Mouse (Mus musculus) gastrocnemius, postnatal 10 days (tissue): ENCODE measurements at regions not wholly inside any gene's neighbourhood (a gene's known extent, or its start where the extent isn't known, plus 50 kb on each side); places are given as distances from the start of the nearest gene placed in this dataset.
A peak's percentile ranks its signal among the peaks of the same experiment; 100 is the strongest.

Experiments used
- DNase-seq: peaks from one replicate; pipeline ENCODE4 v3.0.0; 2021; ENCODE audit warnings: mixed read lengths

DNA sequence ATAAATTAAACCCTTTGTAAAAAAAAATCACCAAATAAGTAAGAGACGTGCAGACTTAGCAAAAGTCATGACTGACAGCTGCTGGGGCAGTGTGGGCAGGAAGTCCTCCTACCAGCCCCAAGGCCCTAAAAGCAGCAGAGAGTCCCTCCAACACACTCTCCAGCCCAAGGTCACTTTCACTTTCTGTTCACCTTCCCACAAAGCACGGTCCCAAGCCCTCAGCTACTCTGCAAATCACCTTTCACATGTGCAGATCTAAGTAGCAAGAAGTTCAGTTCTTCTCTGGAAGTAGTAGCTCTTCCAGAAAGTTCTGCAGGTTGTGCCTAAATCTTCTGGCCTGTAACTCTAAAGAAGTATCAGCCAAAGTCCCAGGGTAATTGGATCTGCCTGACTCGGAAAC lies 120.8 kb upstream of the Gm26657 start:
- no peak for DNase-seq

DNA sequence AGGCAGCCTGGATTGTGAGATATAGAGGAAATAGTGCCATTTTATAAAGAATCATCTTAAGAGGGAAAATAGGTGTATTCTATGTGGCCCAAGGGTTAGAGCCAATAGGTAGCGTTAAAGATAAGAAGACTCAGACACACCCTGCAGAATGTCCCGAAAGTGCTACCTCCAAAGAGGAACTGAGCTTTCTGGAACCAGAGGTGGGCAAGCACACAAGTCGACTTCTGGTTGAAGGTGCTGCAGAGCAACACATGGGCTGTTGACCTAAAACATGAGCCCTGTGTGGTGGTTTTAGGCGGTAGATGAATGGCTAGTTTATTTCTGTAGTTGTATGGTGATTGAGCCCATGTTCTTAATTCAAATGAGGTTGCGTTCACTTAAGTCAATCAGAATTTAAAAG lies 121.4 kb upstream of the Gm26657 start:
- DNase-seq, result no peak

DNA sequence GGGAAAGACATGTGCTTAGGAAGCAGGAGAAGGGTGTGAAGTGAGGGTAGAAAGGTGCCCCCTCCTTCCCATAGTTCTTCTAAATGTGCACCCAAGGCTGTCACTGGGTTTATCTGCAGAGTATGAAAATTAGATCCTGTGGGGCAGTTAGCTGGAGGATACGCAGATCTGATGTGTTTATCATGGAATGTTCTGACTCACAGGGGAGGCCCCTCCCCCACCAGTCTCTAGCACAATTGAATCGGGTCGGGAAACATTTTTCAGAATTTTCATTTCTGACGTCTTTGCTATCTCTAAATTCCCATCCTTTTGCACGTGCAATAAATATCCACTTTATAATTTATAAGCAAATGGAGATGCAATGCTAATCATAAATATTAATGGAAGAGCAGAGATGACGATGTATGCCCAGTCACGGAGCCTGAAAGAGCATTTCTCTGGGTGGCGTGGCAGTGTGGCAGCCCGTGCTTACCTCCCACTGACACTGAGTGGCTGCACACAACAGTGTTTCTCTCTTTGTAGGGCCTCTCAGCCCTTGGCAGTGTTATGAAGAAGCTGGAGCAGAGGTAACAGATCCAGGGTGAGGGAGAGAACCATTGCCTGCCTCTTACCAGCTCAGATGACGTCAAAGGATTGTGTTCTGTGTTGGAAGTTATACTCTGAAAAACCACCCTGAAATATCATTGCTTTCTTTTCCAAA lies 122.1 kb upstream of the Gm26657 start:
- DNase-seq, result no peak

DNA sequence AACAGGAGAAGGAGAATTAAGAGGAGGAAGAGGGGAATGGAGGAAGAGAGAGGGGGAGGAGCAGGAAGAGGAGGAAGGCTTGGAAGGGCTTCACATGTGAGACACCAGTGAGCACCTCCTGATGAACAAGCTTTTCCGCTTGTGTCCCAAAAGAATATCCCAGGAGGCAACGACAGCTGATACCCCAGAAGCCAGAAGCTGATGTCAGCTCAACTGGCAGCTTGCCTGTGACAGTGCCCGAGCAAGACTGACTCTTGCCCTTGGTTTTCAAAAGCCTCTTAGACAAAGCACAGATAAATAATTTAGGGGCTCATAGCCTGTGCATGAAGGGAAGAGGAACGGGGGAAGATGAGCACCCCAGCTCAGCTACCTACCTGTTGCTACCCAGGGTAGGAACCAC lies 127.5 kb upstream of the Gm26657 start:
- DNase-seq, result peak; percentile 62

DNA sequence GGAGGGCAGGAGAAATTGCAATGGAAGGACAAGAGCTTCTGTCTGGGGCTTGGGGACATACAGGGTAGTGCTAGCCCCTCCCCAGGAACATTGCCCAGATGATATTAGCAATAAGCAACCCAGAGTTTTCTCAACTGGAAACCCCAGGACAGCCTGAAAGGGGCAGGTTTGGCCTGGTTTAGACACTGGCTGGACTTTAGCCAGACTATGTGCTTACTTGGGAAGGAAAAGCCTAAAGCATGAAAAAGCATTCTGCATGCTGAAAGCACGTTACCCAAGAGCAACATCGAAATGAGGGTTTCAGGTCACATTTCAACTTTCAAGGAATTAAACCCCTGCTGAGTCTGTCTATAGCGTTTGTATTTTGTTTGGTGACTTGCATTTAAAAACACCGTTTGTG lies 128.1 kb upstream of the Gm26657 start:
- no peak for DNase-seq

DNA sequence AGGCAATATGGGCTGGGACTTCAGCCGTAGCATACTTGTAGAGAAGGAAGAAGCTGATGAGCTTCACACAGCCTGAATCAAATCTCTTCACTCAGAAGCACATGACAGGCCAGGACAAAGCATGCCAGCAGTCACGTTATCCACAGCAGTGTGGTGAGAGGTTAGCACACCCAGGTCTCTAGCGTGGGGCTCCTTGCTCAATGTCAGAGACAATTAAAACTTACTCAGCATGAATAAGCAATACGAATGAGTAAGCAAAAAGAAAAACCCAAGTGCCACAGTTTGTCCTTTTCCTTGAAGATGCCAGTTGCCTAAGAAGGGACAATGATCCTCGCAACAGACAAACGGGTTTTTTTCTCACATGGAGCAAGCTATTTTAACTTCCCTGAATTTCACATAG lies 129.6 kb upstream of the Gm26657 start:
- DNase-seq, result no peak

DNA sequence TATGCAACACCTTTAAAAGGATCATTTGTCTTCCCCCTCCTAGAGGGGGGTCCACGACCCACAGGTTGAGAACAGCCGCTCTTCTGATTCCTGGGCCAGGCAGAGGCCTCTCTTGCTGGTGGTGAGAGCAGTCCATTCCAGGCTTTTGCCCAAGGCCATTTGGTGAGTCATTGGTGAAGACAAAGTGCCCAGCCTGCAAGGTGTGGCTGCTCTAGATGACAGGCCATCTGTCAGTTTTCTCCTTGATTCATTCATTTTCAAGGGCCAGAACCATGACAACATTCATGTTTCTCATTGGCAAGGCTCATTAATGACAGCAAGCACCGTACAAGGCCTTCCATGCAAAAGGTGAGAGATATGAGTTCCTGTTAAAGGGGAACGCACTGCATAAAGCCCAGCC lies 131.2 kb upstream of the Gm26657 start:
- no peak for DNase-seq

DNA sequence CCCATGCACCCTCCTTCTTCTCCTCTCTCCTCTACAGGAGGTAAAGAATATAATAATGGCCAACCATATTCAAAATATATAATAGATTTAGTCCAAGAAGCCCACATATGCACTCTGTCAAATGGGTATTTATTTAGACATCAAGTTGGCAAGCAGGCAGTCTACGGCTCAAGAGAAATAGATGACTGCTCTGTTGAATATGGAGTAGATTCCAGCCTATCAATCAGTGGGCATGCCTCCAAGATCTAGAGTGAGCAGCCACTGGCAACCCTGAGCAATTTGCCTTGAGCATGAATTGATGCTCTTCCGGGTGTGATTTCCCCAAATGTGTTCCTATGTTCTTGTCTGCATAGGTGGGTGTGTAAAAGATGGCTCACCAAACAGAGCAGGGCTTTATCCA lies 141.5 kb upstream of the Gm26657 start:
- DNase-seq, result no peak

DNA sequence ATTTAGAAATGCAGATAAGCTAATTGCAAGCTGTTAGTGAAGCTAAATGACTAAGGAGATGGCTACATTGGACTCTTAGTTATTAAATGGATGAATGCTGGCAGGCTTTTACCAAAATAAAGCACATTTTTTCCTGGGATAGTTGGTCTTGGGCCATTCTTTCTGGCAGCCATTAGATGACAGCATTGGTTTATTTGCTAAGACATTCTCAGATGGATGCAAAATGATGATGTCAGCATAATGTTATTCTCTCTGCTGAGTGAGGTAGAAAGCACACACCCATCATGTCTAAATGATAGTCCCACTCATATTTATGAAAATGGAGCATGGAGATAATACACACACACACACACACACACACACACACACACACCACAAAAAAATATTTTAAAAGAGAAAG lies 141.9 kb upstream of the Gm26657 start:
- no peak for DNase-seq

DNA sequence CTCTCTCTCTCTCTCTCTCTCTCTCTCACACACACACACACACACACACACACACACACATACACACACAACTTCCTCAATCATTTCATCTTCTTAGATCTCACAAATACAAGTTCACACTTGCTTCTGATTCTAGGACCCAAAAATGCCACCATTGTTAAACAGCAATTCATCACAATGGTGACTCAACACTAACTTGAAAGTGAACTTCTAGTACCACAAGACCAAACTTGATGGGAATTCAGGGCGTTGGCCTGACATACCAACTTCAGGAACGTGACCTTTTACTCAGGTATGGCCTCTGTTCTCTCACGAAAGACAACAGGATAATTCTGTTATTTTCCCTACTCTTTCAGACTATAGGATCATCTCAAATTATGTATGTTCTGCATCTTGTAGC lies 157.5 kb upstream of the Gm26657 start:
- DNase-seq, result no peak

DNA sequence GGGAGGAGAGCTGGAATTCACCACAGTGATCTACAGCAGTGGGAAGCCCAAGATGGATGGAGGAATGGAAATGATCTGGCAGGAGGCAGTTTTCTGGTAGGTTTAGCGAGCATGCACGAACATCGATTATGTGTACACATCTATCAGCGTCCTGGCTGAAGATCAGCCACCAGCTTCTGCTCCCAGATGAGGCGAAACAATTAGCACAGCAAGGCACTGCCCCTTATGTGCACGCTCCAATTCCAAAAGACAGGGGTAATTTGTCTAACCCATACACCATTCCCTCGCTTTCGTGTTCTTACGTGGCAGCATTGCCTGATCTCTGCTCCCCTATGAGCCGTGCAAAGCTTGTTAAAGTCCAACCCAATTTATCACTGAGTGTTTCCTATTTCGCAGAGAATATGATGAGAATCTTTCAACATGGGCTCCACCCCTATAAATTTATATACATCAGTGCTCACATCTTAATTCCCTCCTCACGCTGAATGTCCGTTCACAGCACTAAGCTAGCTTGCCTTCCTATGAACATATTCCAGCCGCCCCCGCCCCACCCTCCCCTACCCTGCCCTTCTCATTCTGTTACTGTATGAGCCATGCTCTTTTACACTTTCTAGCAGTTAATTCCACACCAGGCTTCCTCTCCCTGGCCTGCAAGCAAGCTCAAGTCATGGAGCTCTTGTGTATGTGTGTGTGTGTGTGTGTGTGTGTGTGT lies 162.9 kb upstream of the Gm26657 start:
- DNase-seq, result no peak

DNA sequence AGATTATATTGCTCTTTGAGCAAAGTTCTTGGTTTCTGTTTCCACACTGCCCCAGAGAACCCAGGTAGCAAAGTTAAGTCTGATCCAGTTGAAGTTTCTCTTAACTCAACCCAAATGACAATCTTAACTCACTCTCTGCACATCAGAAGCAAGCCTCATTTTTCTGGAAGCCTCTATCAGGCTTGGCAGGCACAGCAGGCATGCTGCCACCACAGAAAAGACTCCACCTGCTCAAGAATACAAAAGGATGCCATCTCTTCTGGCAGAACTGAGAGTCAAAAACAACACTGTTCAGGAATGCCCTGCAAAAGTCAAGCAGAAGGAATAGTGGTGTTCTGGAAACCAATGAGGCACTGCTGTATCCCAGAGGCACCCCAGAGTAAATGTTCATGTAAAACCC lies 187.7 kb upstream of the Gm26657 start:
- no peak for DNase-seq

DNA sequence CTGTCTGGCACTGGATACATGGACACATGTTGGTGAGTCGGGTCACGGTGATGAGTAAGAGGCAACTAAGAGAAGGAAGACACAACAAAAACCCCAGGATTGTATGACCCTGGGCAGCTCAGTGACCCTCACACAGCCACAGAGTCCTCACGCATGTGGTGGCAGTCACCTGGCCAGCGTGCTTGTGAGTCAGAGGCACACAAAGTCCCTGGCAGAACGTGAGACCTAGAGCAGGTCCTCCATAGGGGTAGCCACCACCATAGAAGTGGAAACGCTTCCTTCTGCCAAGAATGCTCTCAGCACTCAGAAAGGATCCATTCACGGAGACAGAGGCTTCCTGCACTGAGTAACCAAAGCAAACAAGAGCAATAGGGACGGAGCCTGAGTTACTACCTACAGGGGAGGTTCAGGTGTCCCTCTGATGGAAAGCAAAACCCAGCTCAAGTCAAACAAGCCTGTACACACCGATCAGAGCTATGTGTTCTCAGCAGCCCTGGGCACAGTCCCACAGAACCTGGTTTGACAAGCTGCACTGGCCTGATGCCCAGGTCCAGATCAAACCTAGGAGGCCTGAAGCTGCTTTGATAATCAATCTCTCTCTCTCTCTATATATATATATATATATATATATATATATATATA lies 206.4 kb upstream of the Gm26657 start:
- no peak for DNase-seq

DNA sequence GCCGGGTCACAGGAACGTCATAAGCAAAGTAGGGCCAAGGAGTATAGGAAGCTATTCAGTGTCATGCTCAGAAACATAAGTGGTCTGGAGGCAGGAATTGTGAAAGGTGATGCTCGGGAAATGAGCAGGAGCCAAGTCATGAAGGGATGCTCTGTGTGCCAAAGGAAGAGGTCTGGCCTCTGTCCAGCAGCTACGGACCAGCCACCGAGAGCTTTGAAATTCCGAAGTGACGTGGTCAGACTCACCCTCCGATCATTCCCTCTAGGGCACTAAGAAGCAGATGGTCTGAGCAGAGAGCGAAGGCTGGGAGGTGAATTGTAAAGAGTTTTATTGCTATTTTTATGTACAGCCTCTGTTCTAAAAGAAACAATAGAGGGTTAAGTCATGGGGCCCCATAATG lies 206.9 kb upstream of the Gm26657 start:
- no peak for DNase-seq

DNA sequence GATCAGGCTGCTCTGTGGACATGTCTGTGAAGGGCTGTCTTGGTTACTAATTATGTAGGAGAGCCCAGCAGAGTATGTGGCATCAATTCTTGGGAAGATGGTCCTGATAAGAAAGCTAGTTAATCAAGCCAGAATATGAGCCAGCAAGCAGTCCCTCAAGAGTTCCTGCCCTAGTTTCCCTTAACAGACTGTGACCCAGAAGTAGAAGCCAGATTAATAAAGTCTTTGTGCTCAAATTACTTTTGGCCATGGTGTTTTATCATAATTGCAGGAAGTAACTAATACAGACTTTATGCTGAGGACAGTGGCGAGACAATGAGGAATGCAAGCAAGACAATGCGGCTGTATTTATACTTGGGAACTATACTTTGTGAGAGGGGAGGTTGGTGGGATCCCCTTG lies 211.3 kb upstream of the Gm26657 start:
- no peak for DNase-seq

DNA sequence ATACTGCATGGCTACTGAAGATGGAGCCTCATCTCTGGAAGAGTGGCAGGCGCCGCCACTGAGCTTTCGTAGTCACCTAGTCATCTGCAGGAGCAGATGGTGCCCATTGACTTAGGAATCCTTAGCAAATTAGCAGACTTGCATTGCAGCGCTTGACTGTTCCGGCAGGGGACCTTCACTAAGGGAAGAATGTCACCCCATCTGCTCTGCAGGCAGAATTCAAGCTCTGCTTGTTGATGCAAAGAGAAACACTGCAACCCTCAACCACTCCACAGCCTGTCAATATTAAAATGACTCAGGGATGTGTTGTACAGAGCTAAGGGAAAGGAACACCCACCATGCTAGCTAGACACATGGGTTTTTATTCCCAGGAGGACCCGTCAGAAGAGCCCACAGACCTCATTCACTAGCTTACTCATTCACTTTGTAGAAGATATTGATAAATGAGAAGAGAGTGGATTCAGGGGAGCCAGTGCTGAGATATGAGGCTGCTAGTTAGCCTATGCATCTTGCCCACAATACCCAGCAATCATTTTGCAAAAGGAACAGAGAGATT lies 215.4 kb upstream of the Gm26657 start:
- DNase-seq, result no peak

DNA sequence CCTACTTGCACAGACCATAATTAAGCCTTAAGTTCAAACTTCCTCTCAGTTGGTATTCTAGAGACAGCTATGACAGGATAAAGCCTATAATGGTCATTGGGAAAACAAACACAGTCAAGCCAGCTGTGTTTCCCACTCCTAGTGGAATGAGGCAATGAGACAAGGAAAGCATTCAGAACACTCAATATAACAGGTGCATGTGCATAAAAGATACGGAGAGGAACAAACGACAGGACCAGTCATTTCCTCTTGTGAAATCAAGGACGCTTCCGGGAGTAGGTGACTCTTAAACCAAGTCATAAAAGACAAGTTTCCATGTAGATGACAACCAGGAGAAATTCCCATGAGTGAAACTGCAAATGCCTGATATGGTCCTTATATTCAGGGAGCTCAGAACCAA lies 232.1 kb upstream of the Gm26657 start:
- DNase-seq, result no peak

DNA sequence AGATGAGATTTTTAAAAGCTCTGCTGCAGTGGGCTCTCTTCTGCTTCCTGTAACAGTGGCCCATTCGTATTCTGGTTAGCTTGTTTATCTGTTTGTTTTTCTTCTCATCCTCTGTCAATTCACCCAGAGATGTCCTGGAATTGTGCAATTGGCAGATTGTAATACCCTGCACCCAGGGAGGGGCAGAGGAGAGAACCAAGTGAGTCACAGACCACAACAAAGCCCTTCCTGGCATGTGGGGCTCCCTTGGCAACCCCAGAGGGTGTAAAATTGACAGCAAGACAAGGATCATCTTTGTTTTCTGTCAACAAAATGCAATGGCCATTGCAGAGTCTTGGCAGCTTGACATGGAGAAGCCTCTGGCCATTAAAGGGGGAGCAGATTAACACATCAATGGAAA lies 233.1 kb upstream of the Gm26657 start:
- DNase-seq, result no peak

DNA sequence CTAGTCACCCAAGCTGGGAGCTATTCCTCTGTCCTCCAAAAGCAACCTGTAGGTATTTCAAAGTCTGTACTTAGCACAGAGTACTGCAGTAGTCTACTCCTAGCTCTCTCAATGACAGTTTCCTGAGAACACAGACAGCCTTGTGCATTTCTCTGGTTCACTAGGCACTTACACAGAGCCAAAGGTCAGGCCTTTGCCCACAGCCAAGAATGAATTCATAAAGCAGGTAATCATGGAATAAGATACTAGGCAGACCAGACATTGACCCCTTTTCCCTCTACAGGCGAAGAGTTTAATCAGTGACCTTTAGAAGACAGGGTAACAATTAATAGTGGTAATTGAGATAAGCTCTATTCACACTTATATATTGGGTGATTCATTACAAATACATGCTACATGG lies 233.8 kb upstream of the Gm26657 start:
- no peak for DNase-seq

DNA sequence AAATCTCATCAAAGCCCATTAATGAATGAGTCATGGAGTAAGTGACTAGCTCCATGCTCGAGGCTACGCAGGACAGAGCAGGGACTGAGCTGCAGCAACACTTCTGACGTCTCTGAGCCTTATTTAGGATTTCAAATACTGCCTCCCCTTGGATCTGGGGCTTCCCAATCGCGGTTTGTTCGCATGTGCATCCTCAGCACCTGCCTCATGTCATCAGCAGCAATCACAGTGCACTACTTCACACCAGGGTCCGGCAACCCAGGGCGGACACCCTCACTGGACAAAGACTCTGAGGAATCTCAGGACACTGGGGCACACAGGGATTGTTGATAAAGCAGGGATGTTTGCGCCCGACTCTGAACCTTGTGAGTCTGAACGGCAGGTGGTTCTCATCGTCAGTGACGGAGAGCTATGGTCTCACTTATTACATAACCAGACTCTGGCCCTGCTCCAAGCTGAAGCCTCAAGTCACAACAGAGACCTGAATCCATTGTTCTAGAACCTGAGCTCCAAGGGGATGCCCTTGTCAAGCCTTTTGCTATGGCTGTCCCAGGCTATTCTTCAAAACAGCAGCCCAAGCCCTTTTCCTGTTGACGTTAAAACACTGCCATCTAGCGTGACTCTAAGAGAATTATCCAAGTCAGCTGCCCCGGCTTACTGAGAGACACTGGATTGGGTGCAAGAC lies 247.2 kb upstream of the Gm26657 start:
- peak; percentile 22 for DNase-seq

DNA sequence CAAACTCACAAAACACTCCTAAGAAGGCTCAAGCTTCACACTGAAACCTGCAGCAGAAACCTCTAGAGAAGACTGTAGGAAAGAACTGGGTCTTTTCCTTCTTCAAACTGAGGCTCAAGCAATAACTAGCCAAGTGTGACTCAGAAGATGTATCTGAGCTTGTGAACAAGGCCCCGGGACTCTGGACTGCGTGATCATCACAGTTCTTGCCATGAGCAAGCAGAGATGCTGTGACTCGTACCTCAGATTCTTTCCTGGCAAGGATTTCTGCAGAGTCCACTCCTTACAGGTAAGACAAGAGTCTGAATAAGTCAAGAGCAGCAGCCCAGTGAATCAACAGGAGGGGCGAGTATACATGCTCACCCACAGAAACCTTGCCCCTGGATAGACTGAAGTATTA lies 250.5 kb upstream of the Gm26657 start:
- no peak for DNase-seq

DNA sequence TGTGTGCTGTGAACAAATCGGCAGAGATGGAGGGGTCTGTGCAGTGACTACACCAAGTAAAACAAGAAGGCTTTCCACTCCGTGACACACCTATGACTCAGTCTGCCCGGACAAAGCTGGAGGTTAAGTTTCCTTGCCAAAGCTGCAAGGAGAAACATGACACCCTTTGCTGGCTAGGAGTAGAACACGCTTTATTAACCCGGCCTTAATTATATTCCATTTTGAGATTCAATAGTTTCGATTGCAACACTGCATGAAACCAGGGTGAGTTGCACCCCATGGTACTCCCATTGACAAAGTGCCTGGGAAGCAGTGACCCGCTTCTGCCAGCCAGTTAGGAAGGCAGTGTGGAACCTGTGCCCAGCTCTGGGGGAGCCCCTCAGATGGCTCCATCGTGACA lies 256.2 kb upstream of the Gm26657 start:
- DNase-seq, result no peak

DNA sequence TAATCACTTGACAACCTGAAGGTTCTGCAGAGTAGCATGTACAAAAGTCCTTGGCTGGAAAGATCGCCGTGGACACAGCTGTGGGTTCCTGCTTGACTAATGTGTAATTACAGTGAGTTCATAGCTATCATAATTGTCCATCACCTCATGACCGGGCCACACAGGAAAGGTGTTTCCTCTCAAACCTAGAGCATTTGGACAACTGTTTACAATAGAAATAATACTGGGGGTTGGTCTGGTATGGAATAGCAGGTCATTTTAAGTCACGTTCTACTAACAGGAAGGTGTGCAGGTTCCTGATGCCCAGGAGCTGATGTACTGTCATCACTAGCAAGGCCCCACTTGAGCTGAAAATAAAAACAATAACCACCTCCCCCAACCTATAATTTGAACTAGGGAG lies 283.1 kb upstream of the Gm26657 start:
- no peak for DNase-seq
